8 mouse cellular contexts compared by ENCODE assay signal in the genomic region with DNA sequence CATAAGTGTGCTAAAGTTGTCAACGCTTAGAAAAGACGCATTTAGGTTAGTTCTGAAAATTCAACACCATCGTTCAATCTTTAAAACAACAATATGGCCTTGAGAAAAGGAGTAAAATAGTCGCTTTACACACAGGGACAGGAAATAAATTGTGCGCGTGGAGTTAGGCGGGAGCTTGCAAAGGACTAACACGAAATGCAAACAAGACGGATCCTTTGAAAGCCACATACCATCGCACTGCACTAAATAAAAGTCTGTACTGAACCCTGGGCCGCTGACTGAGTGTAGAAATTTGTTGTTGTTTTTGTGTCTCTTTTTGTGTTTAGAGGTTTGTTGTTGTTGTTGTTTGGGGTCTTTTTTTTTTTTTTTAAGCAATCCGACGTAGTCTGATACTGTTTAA.
A peak's percentile ranks its signal among the peaks of the same experiment; 100 is the strongest.
DNase-seq lines count a peak whose midpoint lies in the region; ATAC-seq and TF ChIP-seq lines count a peak whose summit lies in the region.

No protein-coding gene starts in this region.

- TF ChIP-seq POLR2A in ES-Bruce4 (IDR thresholded peaks at IDR 0.05; ENCODE audit: insufficient read depth, low read length), result no peak

- no peaks in the 10 kb centered on the region for H3K27me3 ChIP-seq in ES-Bruce4 (ENCODE audit: control insufficient read depth, insufficient read depth, low read length, poor library complexity, severe bottlenecking)
- no peaks in the 10 kb centered on the region for H3K27me3 ChIP-seq in heart, postnatal 0 days (ENCODE audit: control insufficient read depth, insufficient read depth, low read length)
- H3K27me3 ChIP-seq in liver, embryonic 12.5 days (replicated peaks), result peaks cover 67% of the 10 kb centered on the region

- no peaks in the 10 kb centered on the region for H3K36me3 ChIP-seq in ES-Bruce4 (ENCODE audit: control insufficient read depth, insufficient read depth, low read length, poor library complexity, severe bottlenecking)
- H3K36me3 ChIP-seq in heart, postnatal 0 days (replicated peaks; ENCODE audit: control insufficient read depth, insufficient read depth, low read length), result no peaks in the 10 kb centered on the region
- H3K36me3 ChIP-seq in liver, embryonic 12.5 days, result no peaks in the 10 kb centered on the region

- no peaks in the 10 kb centered on the region for H3K9me3 ChIP-seq in ES-Bruce4 (replicated peaks; ENCODE audit: control insufficient read depth, insufficient read depth, low read length, poor library complexity, severe bottlenecking)
- H3K9me3 ChIP-seq in heart, postnatal 0 days (replicated peaks; ENCODE audit: control insufficient read depth, low read length), result no peaks in the 10 kb centered on the region
- H3K9me3 ChIP-seq in liver, embryonic 12.5 days (replicated peaks), result no peaks in the 10 kb centered on the region

- no peak for TF ChIP-seq EP300 in ES-Bruce4 (IDR thresholded peaks at IDR 0.05; ENCODE audit: insufficient read depth, low read depth, low read length)
- no peak for TF ChIP-seq EP300 in heart, postnatal 0 days (IDR thresholded peaks at IDR 0.05; ENCODE audit: low read depth)

- peak overlapping the region; percentile 95 for H3K4me2 ChIP-seq in heart, postnatal 0 days (ENCODE audit: low read depth, low read length)
- peak overlapping the region; percentile 83 for H3K4me2 ChIP-seq in liver, embryonic 12.5 days

- H3K4me1 ChIP-seq in ES-Bruce4 (ENCODE audit: control insufficient read depth, insufficient read depth, low read length), result peaks cover 2% of the 10 kb centered on the region
- H3K4me1 ChIP-seq in heart, postnatal 0 days (ENCODE audit: control insufficient read depth, insufficient read depth), result peaks cover 6% of the 10 kb centered on the region; the same call in 1 of the 2 replicates
- H3K4me1 ChIP-seq in liver, embryonic 12.5 days, result peaks cover 18% of the 10 kb centered on the region

- H3K4me3 ChIP-seq in ES-Bruce4 (ENCODE audit: low read depth, low read length), result peak overlapping the region; percentile 75
- peak overlapping the region; percentile 97 for H3K4me3 ChIP-seq in heart, postnatal 0 days (ENCODE audit: low read depth, low read length)
- H3K4me3 ChIP-seq in liver, embryonic 12.5 days, result peak overlapping the region; percentile 58

- ATAC-seq in heart, postnatal 0 days (ENCODE audit: insufficient read depth, low read depth), result no peak
- ATAC-seq in liver, embryonic 12.5 days, result no peak

- no peak for TF ChIP-seq CTCF in ES-Bruce4 (IDR thresholded peaks at IDR 0.05; ENCODE audit: low read depth, low read length)
- TF ChIP-seq CTCF in heart, postnatal 0 days (IDR thresholded peaks at IDR 0.05; ENCODE audit: low read depth), result no peak

- DNase-seq in brain, adult 2 months (ENCODE audit: low read depth, low spot score), result peak; percentile 47
- peak; percentile 25 for DNase-seq in heart, postnatal 0 days (ENCODE audit: low spot score)
- no peak for DNase-seq in right cerebral cortex, adult 18-20 months
- DNase-seq in thymus, postnatal 14 days, result no peak
- DNase-seq in urinary bladder, postnatal 10 days (ENCODE audit: low spot score), result no peak
- no peak for DNase-seq in gastrocnemius, postnatal 14 days

- intact Hi-C loops in gastrocnemius, postnatal 14 days (cut with DNase I; ENCODE audit: low total_unique reads), result no loop called here

- H3K9ac ChIP-seq in ES-Bruce4 (ENCODE audit: low read depth, poor library complexity, severe bottlenecking), result peak overlapping the region; percentile 26
- H3K9ac ChIP-seq in heart, postnatal 0 days (replicated peaks; ENCODE audit: low read depth, low read length), result peak overlapping the region; percentile 68
- H3K9ac ChIP-seq in liver, embryonic 12.5 days, result peak overlapping the region; percentile 59; the same call in 1 of the 2 replicates

- 2% methylated on average over 13 of the region's 13 CpGs for WGBS in heart, postnatal 0 days
- WGBS in liver, embryonic 12.5 days (ENCODE audit: insufficient replicate concordance), result 3% methylated on average over 13 of the region's 13 CpGs

- H3K27ac ChIP-seq in ES-Bruce4 (ENCODE audit: insufficient read depth, low read length), result peak overlapping the region; percentile 55
- H3K27ac ChIP-seq in heart, postnatal 0 days (ENCODE audit: low read depth), result peak overlapping the region; percentile 100
- peak overlapping the region; percentile 78 for H3K27ac ChIP-seq in liver, embryonic 12.5 days

Comparison
In these comparisons a context has a peak if more than half of its experiments do, and no peak if none do; other contexts are left out.
1. DNase-seq: peak in brain, adult 2 months (single experiment) and heart, postnatal 0 days (single experiment); none in right cerebral cortex, adult 18-20 months (single experiment), thymus, postnatal 14 days (single experiment), urinary bladder, postnatal 10 days (single experiment) and gastrocnemius, postnatal 14 days (single experiment).
2. Peak in every context shown above with its lines, with median percentiles within 50 percentile points of each other: H3K27ac ChIP-seq, H3K4me3 ChIP-seq and H3K9ac ChIP-seq.